Mouse (Mus musculus): ENCODE results near the gene Gm4491.

Gene Gm4491

GRCm38 (mm10) chr14:57115823-57116544 is at the start of gene Gm4491:
TSS of gene Gm4491 (minus strand) at chr14:57115883.
- no peak for DNase-seq (ENCODE audit: low spot score)

DNA sequence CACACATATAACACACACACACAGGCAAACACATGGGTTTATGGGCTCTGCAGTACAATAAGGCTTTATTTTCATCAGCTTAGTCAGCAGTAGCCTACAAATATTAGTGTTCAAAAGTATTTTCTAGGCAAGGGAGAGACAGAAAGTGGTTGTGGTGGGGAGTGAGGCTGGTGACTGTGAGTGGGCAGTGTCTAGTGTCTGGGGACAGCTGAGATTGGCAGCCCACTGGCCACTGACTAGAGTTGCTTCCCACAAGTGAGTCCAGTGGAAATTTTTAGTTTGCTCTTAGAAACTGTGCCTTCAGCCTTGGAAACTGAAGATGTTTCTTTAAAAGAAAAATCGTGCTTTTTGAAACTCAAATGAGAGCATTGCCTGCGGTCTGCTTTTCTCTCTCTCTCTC is 46.1 kb upstream of the Gm4491 start:
- no peak for DNase-seq (ENCODE audit: low spot score)

DNA sequence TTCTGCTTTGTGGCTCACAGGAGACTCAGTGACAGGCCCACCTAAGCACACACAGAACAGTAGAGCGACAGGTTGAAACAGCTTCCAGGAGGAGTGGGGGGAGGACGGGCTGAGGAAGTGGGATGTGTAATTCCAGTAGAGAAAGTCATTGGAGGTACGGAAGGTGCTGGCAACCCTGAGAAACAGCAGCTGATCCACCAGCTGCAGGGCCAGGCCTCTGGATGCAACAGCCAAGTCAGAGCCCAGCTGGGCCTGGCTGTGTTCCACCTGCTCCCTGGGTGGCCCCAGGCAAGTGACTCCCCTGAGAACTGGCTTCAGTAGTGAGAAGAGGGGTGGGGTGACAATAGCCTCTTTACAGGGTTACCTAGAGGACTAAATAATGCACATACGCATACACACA is 45.5 kb upstream of the Gm4491 start:
- DNase-seq (ENCODE audit: low spot score): no peak

DNA sequence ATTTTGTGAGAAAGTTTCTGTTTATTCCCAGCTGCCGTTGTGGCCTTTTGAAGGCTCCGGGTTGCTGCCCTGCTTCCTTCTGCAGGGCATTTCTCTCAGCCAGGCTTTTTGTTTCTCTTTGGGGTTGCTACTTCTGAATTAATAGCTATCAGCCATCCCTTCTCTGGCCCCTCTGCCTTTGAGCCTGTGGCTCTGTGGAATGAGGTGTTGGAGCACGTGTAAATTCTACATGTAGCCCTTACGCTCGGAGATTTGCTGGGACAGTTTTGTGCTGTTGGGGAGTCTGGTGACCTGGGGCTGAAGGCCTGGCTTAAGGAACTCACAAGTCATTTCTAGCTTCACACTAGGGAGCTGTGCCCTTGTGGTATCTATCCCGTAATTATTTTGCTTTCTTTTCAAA is 39.2 kb upstream of the Gm4491 start:
- DNase-seq (ENCODE audit: low spot score): no peak

- no peak for DNase-seq (ENCODE audit: low spot score)
These were observed 30.1 kb upstream of the Gm4491 start for GRCm38 (mm10) chr14:57145741-57146140.

- DNase-seq (ENCODE audit: low spot score): no peak
These were observed 19.6 kb upstream of the Gm4491 start for GRCm38 (mm10) chr14:57135265-57135664.

DNA sequence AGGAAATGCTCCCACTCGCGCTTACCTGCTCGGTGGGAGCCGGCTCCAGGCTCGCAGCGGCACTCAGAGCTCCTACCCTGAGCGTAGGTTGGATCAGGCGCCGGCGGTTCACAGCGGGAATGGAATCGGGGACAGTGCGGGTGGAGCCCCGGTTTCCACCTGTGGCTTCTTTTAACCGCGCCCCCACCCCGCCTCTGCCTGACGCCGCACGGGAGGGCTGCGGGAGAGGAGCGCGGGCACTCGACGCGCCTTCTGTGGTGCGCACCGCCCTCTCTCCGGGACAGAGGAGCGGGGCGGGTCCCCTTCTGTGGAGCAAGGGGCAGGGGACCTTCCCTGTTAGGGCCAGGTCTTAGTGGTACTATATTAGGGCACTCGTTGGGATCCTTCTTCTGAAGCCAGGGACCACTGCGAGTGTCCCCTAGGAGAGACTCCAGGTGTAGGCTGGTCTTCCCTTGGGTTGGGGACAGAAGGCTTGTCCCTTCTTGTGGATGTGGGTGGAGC is 17.5 kb upstream of the Gm4491 start, which contains the start of gene Gjb6:
TSS of gene Gjb6 (minus strand) at position 451 of the 501 bp plus-strand sequence.
- peak; percentile 20 for DNase-seq (ENCODE audit: low spot score)

DNA sequence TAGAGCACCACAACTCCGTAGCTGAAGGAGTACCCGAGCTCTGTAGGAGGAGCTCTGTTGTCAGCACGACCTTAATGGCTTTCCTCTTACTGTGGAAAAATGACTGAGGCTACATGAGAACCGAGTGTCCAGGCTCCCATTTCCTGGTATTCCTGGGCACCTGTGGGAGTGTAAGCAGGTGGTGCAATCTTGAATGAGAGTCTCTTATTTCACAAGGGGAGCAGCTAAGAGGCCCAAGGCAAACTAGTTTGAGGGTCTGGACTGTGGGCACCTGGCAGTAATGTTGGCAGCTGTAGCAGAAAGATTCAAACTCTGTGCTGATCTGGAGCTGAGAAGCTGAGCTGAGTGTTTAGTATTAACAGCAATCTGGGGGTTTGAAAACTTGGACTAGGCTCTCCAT is 11.7 kb upstream of the Gm4491 start:
- DNase-seq (ENCODE audit: low spot score): no peak

- no peak for DNase-seq (ENCODE audit: low spot score)
These were observed 6.6 kb upstream of the Gm4491 start for GRCm38 (mm10) chr14:57122295-57122694.

DNA sequence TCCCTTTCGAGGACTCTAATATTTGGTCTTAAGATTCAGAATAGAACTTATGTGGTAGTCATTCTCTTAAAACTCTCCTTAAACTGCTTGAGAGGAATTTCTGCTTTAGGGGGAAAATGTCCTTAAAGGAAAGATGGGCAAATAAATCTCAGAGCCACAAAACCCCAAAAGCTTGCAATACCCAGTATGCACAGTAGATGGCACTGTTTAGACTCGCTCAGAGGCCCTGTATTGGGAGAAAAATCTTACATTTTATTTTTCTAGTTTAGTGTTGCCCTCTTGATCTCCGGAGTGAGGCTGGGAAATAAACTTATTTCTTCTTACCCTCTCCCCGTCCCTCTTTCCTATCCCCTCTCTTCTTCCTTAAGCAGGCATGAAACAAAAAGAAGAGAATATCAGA is 6.5 kb downstream of the Gm4491 start:
- peak; percentile 43 for DNase-seq (ENCODE audit: low spot score)

- DNase-seq (ENCODE audit: low spot score): no peak
These were observed 7.8 kb downstream of the Gm4491 start for GRCm38 (mm10) chr14:57107916-57108315.

- no peak for DNase-seq (ENCODE audit: low spot score)
These were observed 8.6 kb downstream of the Gm4491 start for GRCm38 (mm10) chr14:57107091-57107490.

- no peak for DNase-seq (ENCODE audit: low spot score)
These were observed 10.0 kb downstream of the Gm4491 start for GRCm38 (mm10) chr14:57105721-57106120.

DNA sequence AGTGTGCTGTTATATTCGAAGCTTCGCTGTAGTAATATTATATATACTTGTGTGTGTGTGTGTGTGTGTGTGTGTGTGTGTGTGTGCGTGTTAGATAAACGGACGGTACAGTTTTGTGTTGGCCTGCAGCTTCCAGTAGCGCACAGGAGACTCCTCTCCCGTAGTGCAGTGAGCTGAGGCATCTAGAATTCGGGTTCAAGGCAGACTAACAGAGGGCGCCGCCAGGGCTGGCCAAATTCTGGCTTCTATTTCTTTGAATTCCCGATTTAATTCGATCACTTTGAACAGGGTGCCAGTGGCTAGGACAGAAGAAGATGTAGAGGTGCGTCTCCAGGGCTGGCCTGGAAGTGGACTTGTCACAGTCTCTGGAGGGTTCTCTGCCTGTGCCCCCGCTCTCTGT is 10.6 kb downstream of the Gm4491 start:
- no peak for DNase-seq (ENCODE audit: low spot score)

DNA sequence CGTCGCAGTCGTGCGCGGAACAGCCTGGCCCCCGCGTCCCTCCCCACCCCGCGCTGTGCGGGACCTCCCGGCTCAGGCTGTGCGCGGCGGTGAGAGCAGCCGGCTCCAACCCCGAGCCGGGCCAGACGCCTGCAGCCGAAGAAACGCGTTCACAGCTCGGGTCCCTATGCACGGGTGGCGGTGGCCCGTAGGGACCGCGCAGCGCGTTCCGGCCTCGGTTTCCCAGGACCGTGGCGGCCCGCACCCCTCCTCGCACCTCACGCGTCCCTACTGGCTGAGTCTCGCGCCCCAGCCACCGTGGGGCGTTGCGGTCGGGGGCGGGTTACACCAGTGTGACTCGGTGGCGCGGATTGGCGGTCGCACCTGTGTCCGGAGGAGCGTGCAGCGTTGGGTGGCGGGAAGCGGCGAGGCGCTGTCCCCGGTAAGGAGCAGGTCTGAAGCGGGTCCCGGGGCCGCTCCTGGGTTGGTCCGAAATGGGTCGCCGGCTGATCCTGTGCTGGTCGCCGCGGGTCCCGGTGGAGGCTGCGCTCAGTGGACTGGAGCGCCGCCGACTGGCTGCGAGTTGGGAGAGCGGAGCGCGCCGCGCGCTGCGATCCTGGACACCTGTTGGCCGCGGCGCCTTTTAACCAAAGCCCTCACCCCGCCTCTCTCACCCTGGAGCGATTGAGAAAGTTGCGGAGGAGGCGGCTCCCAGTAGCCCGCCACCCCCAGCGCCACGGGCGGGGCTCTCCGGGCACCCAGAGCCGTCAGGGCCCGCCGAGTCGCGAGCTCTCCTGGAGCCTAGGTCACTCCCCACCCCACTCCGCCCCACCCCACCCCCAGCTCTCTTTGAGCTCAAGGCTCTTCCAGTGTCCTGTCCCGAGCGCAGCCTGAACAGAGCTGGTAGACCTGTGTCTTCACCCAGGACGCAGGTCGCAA is 11.3 kb downstream of the Gm4491 start, which contains the start of gene Gjb2:
TSS of gene Gjb2 (minus strand) at position 597 of the 918 bp plus-strand sequence.
- DNase-seq (ENCODE audit: low spot score): peak; percentile 39

DNA sequence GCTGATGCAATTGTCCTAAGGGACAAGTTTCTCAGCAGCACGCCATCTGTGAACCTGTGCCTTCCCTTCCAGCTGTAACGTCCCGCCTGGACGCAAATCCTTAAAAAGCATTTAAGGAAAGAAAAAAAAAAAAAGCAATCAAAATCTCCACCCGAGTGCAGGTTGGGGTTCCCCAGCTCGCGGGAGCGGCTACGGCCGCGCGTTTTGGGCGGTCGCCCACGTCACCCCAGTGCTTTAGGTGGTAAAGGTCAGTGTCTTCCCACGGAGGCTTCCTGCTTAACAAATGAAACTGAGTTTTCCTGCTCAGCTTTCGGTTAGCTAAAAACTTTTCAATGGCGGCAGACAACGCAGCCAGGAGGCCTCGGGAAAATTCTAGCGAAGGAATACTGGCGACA is 12.0 kb downstream of the Gm4491 start:
- DNase-seq (ENCODE audit: low spot score): no peak

DNA sequence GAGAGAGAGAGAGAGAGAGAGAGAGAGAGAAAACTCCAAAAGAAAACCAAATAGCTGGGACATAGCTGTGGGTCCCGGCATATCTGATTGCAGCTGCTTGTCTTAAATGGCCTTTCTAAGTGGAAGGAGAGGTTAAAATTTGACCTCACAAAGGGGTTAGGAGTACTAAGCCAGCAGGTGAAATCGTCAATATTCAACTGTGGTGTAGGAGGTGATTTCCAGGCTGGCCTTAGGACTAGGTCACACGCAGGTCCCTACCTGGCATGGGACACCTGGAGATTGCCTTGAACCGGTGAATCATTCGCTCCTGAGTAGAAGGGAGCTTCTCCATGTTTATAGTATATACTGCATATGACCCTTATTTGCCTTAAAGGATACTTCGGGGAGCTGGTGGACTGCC is 12.6 kb downstream of the Gm4491 start:
- no peak for DNase-seq (ENCODE audit: low spot score)

DNA sequence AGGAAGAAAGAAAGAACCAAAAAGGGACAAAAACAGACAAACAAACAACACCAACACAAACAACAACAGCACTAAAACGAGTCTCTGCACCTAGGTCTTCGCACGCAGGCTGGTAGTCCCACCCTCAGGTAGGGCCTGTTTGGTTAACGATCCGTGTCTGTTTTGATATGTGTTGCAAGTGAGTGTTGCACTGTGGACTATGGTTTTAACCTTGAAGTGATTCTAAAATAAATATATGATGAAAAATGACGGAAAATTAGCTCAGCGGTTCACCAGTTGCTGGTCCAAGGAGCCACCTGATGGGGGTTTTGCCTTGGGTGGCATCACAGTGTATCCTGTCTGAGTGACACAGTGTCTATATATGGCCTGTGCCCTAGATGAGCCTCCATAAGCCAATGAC is 14.1 kb downstream of the Gm4491 start:
- no peak for DNase-seq (ENCODE audit: low spot score)

GRCm38 (mm10) chr14:57095855-57096254 is 19.8 kb downstream of the Gm4491 start:
- no peak for DNase-seq (ENCODE audit: low spot score)

- no peak for DNase-seq (ENCODE audit: low spot score)
These were observed 22.7 kb downstream of the Gm4491 start for GRCm38 (mm10) chr14:57093029-57093428.

GRCm38 (mm10) chr14:57090001-57090400 is 25.7 kb downstream of the Gm4491 start:
- no peak for DNase-seq (ENCODE audit: low spot score)

GRCm38 (mm10) chr14:57089107-57089506 is 26.6 kb downstream of the Gm4491 start:
- no peak for DNase-seq (ENCODE audit: low spot score)

DNA sequence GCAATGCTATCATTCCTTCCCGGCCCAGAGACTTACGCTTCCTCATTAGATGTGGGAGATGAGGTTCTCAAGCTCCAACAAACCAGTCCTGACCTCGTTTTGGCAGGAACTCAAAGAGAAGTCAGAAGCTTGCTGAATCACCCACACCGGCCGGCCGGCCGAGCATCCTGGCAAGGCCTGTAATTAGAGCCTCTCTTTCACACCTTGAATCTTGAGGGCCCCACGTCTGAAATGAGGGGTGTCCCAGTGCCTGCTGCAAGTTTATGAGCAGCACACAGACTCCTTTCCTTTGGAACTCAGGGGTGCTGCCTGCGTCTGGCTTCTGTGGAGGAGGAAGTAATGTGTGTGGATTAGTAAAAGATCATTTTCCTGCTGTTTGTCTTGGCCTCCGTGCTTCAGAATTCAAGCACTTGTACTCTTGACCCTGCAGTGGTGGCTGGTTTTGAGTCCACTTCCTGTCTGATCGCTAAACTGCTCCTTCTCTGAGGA is 31.5 kb downstream of the Gm4491 start:
- DNase-seq (ENCODE audit: low spot score): no peak
